Comparison of ENCODE assay signal across 18 mouse cellular contexts in genomic region chr5:106946342-106946741, GRCm38 (mm10). TPM values are rescaled to one million over a fixed set of nuclear protein-coding genes. Genes with fewer than 3 reads are reported as not detected.
"Had no signal": no experiment of that assay in that cellular context is flagged by ENCODE, and none has a peak within 500 bp of the region (broad histone marks: within the 10 kb centered on the region; RNA-seq: fewer than 3 reads in every experiment).

No protein-coding gene starts in this region.

- H3K4me2 ChIP-seq: neural tube, embryonic 13.5 days; neural tube, embryonic 15.5 days; stomach, embryonic 15.5 days had no signal

- H3K27me3 ChIP-seq: neural tube, embryonic 13.5 days; neural tube, embryonic 15.5 days; stomach, embryonic 15.5 days had no signal

- H3K27ac ChIP-seq: neural tube, embryonic 13.5 days; neural tube, embryonic 15.5 days; stomach, embryonic 15.5 days; stomach, postnatal 0 days had no signal

- H3K9me3 ChIP-seq: neural tube, embryonic 13.5 days; neural tube, embryonic 15.5 days; stomach, embryonic 15.5 days had no signal

- H3K4me3 ChIP-seq: neural tube, embryonic 13.5 days; neural tube, embryonic 15.5 days; stomach, embryonic 15.5 days had no signal

- H3K36me3 ChIP-seq: neural tube, embryonic 13.5 days; neural tube, embryonic 15.5 days; stomach, embryonic 15.5 days had no signal

- DNase-seq: retina, postnatal 1 day; right cerebral cortex, adult 18-20 months; right cerebral cortex, postnatal 14 days; right cerebral cortex, postnatal 25 days; right cerebral cortex, postnatal 4 days; spleen, adult 18-20 months; thymus, adult 18-20 months; thymus, adult 2 months; thymus, postnatal 14 days; thymus, postnatal 25 days; thymus, postnatal 36 days; thymus, postnatal 4 days had no signal

- H3K4me1 ChIP-seq: neural tube, embryonic 13.5 days; neural tube, embryonic 15.5 days; stomach, embryonic 15.5 days had no signal

- H3K9ac ChIP-seq: neural tube, embryonic 13.5 days; neural tube, embryonic 15.5 days; stomach, embryonic 15.5 days had no signal

RNA-seq across cellular contexts. Expression of gene Hfm1, which starts 20.2 kb away (rescaled TPM):
- polyA plus RNA-seq: small intestine, adult 2 months; spleen, adult 2 months had no signal
